Mouse (Mus musculus): ENCODE data around the gene Supt20.

Supt20 gene

GRCm38 (mm10) chr3:54692202-54693055, at the start of gene Supt20:
TSS of gene Supt20 (plus strand) at chr3:54692807.
- DNase-seq (ENCODE audit: low read depth): peak; percentile 85

DNA sequence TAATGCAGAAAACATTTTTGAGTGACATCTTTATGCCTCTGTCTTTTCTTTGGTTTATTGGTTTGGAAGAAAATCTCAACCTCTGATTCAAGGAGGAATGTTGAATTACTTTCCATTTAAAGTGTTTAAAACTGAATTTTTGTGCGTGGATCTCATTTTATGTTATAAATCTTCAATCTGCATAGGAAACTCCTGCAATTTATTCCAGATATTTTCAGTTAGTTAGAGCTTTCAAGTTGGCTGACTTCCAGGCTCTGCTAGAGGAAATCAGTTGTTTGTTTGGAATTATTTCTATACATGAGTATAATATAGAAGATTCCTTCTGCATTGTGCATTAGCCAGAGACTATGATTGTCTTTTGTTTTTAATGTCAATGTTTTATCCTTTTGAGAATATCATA, 49.8 kb upstream of the Supt20 start:
- no peak for DNase-seq (ENCODE audit: low read depth)

GRCm38 (mm10) chr3:54647583-54647982, 45.0 kb upstream of the Supt20 start:
- no peak for DNase-seq (ENCODE audit: low read depth)

DNA sequence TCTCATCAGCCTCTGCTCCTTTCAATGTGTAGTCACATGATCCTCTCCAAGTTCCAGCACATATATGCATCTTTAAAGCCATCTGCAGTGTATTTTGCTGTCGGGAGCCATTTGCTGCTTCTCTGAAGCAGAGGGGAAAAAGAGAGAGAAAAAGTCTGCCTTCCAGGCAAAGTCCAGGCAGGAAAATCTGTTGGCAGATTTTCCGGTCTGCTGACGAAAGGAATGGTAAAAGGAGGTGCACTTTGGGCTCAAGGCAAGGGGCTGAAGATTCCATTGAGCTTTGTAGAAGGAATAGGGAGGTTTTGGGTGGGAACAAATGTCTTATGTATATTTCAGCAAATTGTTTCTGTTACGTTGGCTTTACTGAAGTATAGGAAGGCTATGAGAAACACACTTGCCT, 41.0 kb upstream of the Supt20 start:
- DNase-seq (ENCODE audit: low read depth): no peak

- DNase-seq (ENCODE audit: low read depth): no peak
Observed at GRCm38 (mm10) chr3:54654169-54654568, 38.4 kb upstream of the Supt20 start.

DNA sequence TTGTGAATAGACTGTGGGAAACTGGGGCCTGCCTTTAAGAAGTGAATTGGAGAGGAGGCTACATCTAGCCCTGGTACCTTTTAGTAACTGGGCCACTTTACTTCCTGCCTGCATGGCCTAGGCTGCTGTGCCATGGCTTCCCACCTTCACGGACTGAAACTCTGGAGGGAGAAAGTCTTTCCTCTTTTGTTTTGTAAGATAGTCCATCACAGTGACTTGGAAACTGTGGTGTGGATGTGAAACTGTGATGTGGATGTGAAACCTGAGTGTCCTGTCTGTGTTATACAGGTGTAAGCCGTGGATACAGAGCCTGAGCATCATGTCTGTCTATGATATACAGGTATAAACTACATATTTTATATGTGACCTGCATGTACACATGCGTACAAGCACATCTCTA, 35.5 kb upstream of the Supt20 start:
- no peak for DNase-seq (ENCODE audit: low read depth)

DNA sequence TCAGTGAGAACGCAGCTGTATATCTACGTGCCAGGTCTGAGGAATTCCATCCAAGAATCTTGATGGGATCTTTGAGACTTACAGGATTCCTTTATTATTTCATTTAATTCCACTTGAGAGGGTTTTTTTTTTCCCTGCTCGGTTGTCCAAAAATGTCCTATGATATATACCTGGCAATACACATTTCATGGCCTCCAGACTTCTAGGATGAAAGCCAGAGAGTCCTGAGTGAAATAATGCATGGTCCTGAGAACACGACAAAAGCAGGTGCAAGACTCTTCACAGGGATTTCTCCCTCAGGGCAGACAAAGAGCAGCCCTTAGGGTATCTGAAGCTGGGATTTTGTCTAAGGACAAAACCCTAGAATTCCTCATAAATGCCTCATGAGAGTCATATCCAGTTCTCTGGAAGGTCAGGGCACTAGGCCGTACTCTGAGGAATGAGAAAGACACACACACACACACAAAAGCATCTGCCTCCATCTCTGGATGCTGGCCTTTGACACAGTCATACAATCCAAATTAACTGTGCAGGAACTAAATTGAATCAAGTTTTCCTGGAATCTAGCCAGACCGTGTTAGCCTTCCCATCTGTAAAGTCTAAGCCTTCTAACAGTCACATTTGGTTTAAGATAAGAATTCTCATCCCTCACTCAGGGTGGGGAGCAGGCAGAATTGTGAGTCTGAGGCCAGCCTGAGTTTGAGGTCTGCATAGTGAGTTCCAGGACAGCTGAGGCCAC, 34.5 kb upstream of the Supt20 start:
- no peak for DNase-seq (ENCODE audit: low read depth)

GRCm38 (mm10) chr3:54659736-54660135, 32.9 kb upstream of the Supt20 start:
- no peak for DNase-seq (ENCODE audit: low read depth)

DNA sequence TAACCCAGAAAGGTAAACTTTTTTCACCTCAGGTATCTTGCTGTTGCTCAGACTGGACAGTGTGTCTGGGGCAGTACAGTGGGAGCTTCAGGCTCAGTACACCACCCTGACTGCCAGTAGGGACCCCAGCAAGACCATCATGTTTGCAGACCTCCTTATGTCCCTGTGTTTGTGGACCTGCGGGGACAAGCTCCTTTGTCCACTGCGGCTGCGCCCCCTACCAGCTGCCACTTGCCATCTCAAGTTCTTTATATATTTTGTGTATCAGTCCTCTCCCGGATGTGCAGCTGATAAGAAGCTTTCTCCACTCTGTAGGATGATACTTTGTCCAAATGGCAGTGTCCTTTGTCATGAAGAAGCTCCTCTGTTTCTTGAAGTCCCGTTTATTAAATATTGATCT, 30.2 kb upstream of the Supt20 start:
- DNase-seq (ENCODE audit: low read depth): no peak

GRCm38 (mm10) chr3:54668141-54668540, 24.5 kb upstream of the Supt20 start:
- no peak for DNase-seq (ENCODE audit: low read depth)

DNA sequence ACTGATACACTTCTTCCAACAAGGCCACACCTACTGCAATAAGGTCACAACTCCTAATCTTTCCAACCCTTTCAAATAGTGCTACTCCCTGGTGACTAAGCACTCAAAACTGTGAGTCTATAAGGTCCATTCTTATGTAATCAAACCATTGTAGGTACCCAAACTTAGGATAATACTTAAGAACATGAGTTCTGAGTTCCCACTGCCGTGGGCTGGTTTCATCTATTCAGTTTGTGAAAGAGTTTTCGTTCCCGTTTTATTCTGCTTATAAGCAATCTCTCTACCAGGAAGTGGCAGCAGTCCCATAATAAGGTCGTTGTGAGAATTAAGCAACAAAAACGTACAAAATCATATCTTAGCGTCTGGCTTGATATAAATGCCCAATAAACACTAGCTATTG, 23.9 kb upstream of the Supt20 start:
- DNase-seq (ENCODE audit: low read depth): no peak

DNA sequence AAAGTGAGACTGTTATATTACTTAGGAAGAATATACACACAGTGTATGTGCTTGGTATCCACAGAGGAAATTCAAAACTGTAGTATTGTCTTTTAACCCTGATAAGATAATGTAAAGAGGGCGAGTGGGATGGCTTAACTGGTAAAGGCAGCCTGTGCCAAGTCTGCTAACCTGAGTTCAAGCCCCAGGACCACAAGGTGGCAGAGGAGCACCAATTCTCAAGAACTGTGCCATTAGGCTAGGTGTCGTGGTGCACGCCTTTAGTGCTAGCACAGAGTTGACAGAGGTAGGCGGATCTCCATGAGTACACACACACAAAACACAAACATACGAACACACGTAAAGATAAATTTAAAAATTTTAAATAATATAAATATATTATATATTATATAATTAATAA, 23.0 kb upstream of the Supt20 start:
- no peak for DNase-seq (ENCODE audit: low read depth)

GRCm38 (mm10) chr3:54672111-54672510, 20.5 kb upstream of the Supt20 start:
- DNase-seq (ENCODE audit: low read depth): no peak

- DNase-seq (ENCODE audit: low read depth): peak; percentile 24
Observed at GRCm38 (mm10) chr3:54672557-54673529, 19.8 kb upstream of the Supt20 start.

DNA sequence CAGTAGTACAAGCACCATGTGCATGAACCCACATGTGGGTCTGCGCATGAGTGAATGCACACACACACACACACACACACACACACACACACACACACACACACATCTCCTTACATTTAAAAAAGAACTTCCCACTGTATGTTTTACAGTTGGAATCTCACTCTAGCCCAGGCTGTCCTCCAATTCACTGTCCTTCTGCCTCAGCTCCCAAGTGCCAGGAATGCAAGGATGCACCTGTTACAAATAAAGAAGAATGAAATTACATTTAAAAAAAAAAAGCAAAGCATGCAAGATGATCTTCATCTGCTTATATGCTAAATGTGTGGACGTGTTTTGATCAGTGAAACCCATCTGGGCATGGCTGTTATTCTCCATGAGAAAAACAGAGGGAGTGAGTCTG, 15.8 kb upstream of the Supt20 start:
- no peak for DNase-seq (ENCODE audit: low read depth)

- DNase-seq (ENCODE audit: low read depth): no peak
Observed at GRCm38 (mm10) chr3:54681310-54682204, 11.1 kb upstream of the Supt20 start.

- DNase-seq (ENCODE audit: low read depth): no peak
Observed at GRCm38 (mm10) chr3:54685202-54685601, 7.4 kb upstream of the Supt20 start.

- DNase-seq (ENCODE audit: low read depth): no peak
Observed at GRCm38 (mm10) chr3:54687245-54687644, 5.4 kb upstream of the Supt20 start.

DNA sequence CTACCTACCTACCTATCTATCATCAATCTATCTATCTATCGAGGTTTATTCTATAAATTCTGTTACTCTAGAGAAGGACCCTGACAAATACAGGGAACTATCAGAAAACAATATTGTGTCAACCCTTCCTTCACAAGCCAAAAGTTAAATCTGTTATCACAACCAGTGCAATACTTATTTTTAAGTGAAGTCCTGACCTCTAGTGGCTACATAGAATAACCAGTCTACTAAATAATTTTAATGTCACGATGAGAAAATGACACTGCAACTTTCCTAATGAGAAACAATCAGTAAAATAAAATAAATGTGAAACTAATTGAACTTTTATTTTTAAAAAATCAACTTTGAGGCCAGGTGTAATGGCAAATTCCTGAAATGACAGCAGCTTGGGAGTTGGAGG, 3.5 kb upstream of the Supt20 start:
- no peak for DNase-seq (ENCODE audit: low read depth)

DNA sequence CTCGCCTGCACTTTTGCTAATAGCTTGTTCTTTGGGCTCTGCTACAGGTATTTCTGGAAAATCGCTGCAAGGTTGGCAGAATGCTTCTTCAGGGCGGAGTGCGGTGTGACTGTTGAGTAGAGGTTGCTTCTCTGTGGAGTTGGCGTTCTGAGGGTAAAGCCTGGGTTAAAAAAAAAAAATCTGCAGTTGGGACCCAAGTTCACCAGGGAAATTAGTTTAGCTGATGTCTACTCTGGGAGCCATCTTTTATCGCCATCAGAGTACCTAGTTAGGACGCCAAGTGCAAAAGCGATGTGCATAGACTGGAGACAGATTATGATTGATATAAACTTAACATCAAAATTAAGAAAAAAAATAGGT, 429 bp downstream of the Supt20 start:
- DNase-seq (ENCODE audit: low read depth): no peak

DNA sequence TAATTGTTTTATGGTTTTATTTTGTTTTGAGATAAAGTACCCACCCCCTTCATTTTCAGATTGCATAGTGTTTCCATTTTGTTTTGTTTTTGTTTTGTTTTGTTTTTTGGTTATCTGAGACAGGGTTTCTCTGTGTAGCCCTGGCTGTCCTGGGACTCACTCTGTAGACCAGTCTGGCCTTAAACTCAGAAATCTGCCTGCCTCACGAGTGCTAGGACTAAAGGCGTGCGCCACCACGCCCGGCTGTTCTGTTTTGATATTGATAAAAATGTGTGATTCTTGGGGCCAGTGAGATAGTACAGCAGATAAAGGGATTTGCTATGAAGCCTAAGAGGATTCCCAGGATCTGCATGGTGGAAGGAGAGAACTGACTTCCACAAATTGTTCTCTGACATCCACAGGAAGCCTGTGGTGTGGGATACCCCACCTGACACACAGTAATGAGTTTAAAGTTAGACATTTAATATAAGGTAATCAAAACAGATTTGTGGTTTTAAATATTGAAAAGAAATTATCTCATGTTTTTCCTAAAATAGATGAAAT, 7.2 kb downstream of the Supt20 start:
- DNase-seq (ENCODE audit: low read depth): no peak
